Mouse (Mus musculus): ENCODE results near the gene Mgat1. TPM values are rescaled to one million over a fixed set of nuclear protein-coding genes. Genes with fewer than 3 reads are reported as not detected.

The Mgat1 gene
- polyA plus RNA-seq, 1 experiment = 44.5 TPM

DNA sequence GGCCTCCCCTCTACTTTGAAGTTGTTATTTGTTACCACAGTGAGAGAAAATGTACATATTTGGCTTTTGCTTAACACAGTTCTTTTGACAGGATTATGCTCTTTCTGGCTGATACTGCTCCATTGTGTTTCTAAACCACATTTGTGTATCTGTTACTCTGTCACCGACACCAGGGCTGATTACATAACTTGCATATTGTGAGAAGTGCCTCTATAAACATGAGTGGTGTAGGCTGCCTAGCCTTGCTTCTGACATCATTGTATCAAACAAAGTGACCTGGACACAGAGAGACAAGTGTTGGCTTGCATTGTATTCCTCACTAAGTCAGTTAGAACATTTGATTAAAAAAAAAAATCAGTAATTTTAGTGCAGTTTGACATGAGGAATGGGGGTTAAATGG, 15.8 kb downstream of the Mgat1 start:
- H3K27me3 ChIP-seq (ENCODE audit: control insufficient read depth, insufficient read depth, insufficient read length) = no peaks in the 10 kb centered on the region
- H3K79me2 ChIP-seq (ENCODE audit: control insufficient read depth, insufficient read depth) = peaks cover 48% of the 10 kb centered on the region
- TF ChIP-seq CTCF (IDR thresholded peaks at IDR 0.05; ENCODE audit: control insufficient read depth, insufficient read depth, insufficient read length) (no peak), MAX (IDR thresholded peaks at IDR 0.05) (no peak), MYOD1 (IDR thresholded peaks at IDR 0.05; ENCODE audit: control insufficient read depth, insufficient read length, low read depth) (no peak), USF1 (IDR thresholded peaks at IDR 0.05; ENCODE audit: low read depth) (no peak), CEBPB (IDR thresholded peaks at IDR 0.05; ENCODE audit: low read depth) (no peak), MYOG (IDR thresholded peaks at IDR 0.05; ENCODE audit: control insufficient read depth, extremely low read depth, insufficient read length) (no peak), FOSL1 (IDR thresholded peaks at IDR 0.05; ENCODE audit: insufficient read depth, low read length, poor library complexity, severe bottlenecking) (no peak)
- no peak overlapping the region for H3ac ChIP-seq (ENCODE audit: control insufficient read depth, insufficient read length, low read depth)
- no peak overlapping the region for H3K4me3 ChIP-seq (ENCODE audit: insufficient read depth, poor library complexity, severe bottlenecking)
- peaks cover 81% of the 10 kb centered on the region for H3K36me3 ChIP-seq (ENCODE audit: control insufficient read depth, insufficient read depth)
- H3K79me3 ChIP-seq (ENCODE audit: low read depth) = peaks cover 16% of the 10 kb centered on the region

DNA sequence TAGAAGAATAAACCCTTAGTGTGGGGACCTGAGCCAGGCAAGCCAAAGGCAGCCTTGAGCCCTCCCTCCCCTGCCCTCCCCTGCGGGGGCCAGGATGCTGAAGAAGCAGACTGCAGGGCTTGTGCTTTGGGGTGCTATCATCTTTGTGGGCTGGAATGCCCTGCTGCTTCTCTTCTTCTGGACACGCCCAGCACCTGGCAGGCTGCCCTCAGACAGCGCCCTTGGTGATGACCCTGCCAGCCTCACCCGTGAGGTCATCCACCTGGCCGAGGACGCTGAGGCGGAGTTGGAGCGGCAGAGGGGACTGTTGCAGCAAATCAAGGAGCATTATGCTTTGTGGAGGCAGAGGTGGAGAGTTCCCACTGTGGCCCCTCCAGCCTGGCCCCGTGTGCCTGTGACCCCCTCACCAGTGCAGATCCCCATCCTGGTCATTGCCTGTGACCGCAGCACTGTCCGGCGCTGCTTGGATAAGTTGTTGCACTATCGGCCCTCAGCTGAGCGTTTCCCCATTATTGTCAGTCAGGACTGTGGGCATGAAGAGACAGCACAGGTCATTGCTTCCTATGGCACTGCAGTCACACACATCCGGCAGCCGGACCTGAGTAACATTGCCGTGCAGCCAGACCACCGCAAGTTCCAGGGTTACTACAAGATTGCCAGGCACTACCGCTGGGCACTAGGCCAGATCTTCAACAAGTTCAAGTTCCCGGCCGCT, 16.8 kb downstream of the Mgat1 start:
- Histone ChIP-seq H3K79me3 (ENCODE audit: low read depth) (peaks cover 11% of the 10 kb centered on the region), H3ac (ENCODE audit: control insufficient read depth, insufficient read length, low read depth) (no peak overlapping the region), H3K79me2 (ENCODE audit: control insufficient read depth, insufficient read depth) (peaks cover 40% of the 10 kb centered on the region), H3K36me3 (ENCODE audit: control insufficient read depth, insufficient read depth) (peaks cover 72% of the 10 kb centered on the region), H3K4me3 (ENCODE audit: insufficient read depth, poor library complexity, severe bottlenecking) (no peak overlapping the region), H3K27me3 (ENCODE audit: control insufficient read depth, insufficient read depth, insufficient read length) (no peaks in the 10 kb centered on the region)
- TF ChIP-seq MYOG (IDR thresholded peaks at IDR 0.05; ENCODE audit: control insufficient read depth, extremely low read depth, insufficient read length) = no peak

DNA sequence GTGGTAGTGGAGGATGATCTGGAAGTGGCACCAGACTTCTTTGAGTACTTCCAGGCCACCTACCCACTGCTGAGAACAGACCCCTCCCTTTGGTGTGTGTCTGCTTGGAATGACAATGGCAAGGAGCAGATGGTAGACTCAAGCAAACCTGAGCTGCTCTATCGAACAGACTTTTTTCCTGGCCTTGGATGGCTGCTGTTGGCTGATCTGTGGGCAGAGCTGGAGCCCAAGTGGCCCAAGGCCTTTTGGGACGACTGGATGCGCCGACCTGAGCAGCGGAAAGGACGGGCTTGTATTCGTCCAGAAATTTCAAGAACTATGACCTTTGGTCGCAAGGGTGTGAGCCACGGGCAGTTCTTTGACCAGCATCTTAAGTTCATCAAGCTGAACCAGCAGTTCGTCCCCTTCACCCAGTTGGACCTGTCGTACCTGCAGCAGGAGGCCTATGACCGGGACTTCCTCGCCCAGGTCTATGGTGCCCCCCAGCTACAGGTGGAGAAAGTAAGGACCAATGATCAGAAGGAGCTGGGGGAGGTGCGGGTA, 17.4 kb downstream of the Mgat1 start:
- H3ac ChIP-seq (ENCODE audit: control insufficient read depth, insufficient read length, low read depth) = no peak overlapping the region
- H3K4me3 ChIP-seq (ENCODE audit: insufficient read depth, poor library complexity, severe bottlenecking) = no peak overlapping the region
- no peak for TF ChIP-seq MYOD1 (IDR thresholded peaks at IDR 0.05; ENCODE audit: control insufficient read depth, insufficient read length, low read depth)
- no peak for TF ChIP-seq CTCF (IDR thresholded peaks at IDR 0.05; ENCODE audit: control insufficient read depth, insufficient read depth, insufficient read length)
- no peak for TF ChIP-seq FOSL1 (IDR thresholded peaks at IDR 0.05; ENCODE audit: insufficient read depth, low read length, poor library complexity, severe bottlenecking)
- no peak for TF ChIP-seq USF1 (IDR thresholded peaks at IDR 0.05; ENCODE audit: low read depth)
- TF ChIP-seq MYOG (IDR thresholded peaks at IDR 0.05; ENCODE audit: control insufficient read depth, extremely low read depth, insufficient read length) = no peak
- H3K36me3 ChIP-seq (ENCODE audit: control insufficient read depth, insufficient read depth) = peaks cover 67% of the 10 kb centered on the region
- H3K79me2 ChIP-seq (ENCODE audit: control insufficient read depth, insufficient read depth) = peaks cover 38% of the 10 kb centered on the region
- peaks cover 11% of the 10 kb centered on the region for H3K79me3 ChIP-seq (ENCODE audit: low read depth)
- H3K27me3 ChIP-seq (ENCODE audit: control insufficient read depth, insufficient read depth, insufficient read length) = no peaks in the 10 kb centered on the region

DNA sequence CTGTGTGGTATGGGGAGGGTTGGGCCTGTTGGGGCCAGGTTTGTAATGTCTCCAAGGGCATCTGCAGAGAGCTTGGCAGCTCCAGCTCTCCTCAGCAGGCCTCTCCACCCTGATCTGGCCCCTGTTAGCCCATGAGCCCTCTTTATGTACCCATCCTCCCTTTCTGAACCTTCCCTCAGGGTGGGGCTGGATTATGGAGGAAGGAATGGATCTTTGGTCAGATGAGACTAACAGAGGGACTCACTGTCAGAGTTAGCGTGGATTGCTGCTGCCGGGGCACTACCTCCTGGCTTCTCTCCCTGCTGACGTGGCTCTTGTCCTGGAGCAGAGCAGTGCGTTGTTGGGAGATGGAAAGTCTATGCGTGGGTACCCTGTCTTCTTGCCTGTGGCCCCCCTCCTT, 18.3 kb downstream of the Mgat1 start:
- Histone ChIP-seq H3K27me3 (ENCODE audit: control insufficient read depth, insufficient read depth, insufficient read length) (no peaks in the 10 kb centered on the region), H3K79me3 (ENCODE audit: low read depth) (peaks cover 7% of the 10 kb centered on the region), H3K36me3 (ENCODE audit: control insufficient read depth, insufficient read depth) (peaks cover 58% of the 10 kb centered on the region), H3K4me3 (ENCODE audit: insufficient read depth, poor library complexity, severe bottlenecking) (no peak overlapping the region), H3K79me2 (ENCODE audit: control insufficient read depth, insufficient read depth) (peaks cover 38% of the 10 kb centered on the region), H3ac (ENCODE audit: control insufficient read depth, insufficient read length, low read depth) (no peak overlapping the region)
- no peak for TF ChIP-seq CTCF (IDR thresholded peaks at IDR 0.05; ENCODE audit: control insufficient read depth, insufficient read depth, insufficient read length)
- no peak for TF ChIP-seq CEBPB (IDR thresholded peaks at IDR 0.05; ENCODE audit: low read depth)
- TF ChIP-seq USF1 (IDR thresholded peaks at IDR 0.05; ENCODE audit: low read depth) = no peak
- TF ChIP-seq MYOG (IDR thresholded peaks at IDR 0.05; ENCODE audit: control insufficient read depth, extremely low read depth, insufficient read length) = no peak
- no peak for TF ChIP-seq MAX (IDR thresholded peaks at IDR 0.05)
- TF ChIP-seq MYOD1 (IDR thresholded peaks at IDR 0.05; ENCODE audit: control insufficient read depth, insufficient read length, low read depth) = no peak
- no peak for TF ChIP-seq FOSL1 (IDR thresholded peaks at IDR 0.05; ENCODE audit: insufficient read depth, low read length, poor library complexity, severe bottlenecking)

DNA sequence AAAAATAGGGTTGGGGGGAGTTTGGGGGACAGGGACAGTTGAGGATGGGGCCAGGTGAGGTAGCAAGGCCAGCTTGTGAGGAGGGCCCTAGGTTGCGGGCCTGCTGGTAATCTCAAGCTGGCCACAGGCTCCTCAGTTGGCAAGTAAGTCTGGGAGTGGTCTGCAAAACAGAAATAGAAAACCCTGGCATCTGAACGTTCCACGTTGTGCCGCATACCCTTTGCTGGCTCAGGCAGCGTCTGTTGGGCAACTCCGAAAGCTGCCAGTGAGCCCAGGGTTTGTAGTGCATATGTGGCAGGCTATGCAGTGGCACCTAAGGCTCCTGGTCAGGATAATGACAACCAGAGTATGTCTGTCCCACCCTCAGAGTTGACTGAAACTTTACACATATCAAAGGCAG, 19.2 kb downstream of the Mgat1 start:
- Histone ChIP-seq H3K79me2 (ENCODE audit: control insufficient read depth, insufficient read depth) (peaks cover 38% of the 10 kb centered on the region), H3K79me3 (ENCODE audit: low read depth) (peaks cover 7% of the 10 kb centered on the region), H3K36me3 (ENCODE audit: control insufficient read depth, insufficient read depth) (peaks cover 51% of the 10 kb centered on the region), H3K4me3 (ENCODE audit: insufficient read depth, poor library complexity, severe bottlenecking) (no peak overlapping the region), H3K27me3 (ENCODE audit: control insufficient read depth, insufficient read depth, insufficient read length) (no peaks in the 10 kb centered on the region), H3ac (ENCODE audit: control insufficient read depth, insufficient read length, low read depth) (no peak overlapping the region)
- TF ChIP-seq MAX (IDR thresholded peaks at IDR 0.05) = no peak
- no peak for TF ChIP-seq CTCF (IDR thresholded peaks at IDR 0.05; ENCODE audit: control insufficient read depth, insufficient read depth, insufficient read length)
- TF ChIP-seq MYOD1 (IDR thresholded peaks at IDR 0.05; ENCODE audit: control insufficient read depth, insufficient read length, low read depth) = no peak
- TF ChIP-seq FOSL1 (IDR thresholded peaks at IDR 0.05; ENCODE audit: insufficient read depth, low read length, poor library complexity, severe bottlenecking) = no peak
- TF ChIP-seq USF1 (IDR thresholded peaks at IDR 0.05; ENCODE audit: low read depth) = no peak
- no peak for TF ChIP-seq CEBPB (IDR thresholded peaks at IDR 0.05; ENCODE audit: low read depth)
- TF ChIP-seq MYOG (IDR thresholded peaks at IDR 0.05; ENCODE audit: control insufficient read depth, extremely low read depth, insufficient read length) = no peak

DNA sequence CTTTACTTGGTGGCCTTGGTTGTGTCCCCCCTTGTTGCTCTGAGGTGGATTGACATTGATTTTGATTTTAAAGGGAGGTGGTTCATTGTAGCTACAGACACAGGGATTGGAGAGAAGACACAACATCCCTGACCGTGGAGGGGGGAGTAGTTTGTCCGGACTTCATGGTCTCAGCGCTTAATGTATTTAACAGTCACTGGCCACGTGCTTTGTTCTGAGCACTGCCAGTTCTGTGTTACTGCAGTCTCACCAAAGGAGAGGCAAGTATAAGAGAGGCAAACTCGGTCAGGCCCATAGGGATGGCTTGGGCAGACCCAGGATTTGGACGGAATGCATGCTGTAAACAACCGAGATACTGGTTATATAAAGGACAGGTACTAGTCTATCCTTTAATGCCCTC, 20.1 kb downstream of the Mgat1 start:
- Histone ChIP-seq H3K27me3 (ENCODE audit: control insufficient read depth, insufficient read depth, insufficient read length) (no peaks in the 10 kb centered on the region), H3K79me3 (ENCODE audit: low read depth) (peaks cover 4% of the 10 kb centered on the region), H3K4me3 (ENCODE audit: insufficient read depth, poor library complexity, severe bottlenecking) (no peak overlapping the region), H3K36me3 (ENCODE audit: control insufficient read depth, insufficient read depth) (peaks cover 42% of the 10 kb centered on the region), H3ac (ENCODE audit: control insufficient read depth, insufficient read length, low read depth) (no peak overlapping the region), H3K79me2 (ENCODE audit: control insufficient read depth, insufficient read depth) (peaks cover 29% of the 10 kb centered on the region)
- TF ChIP-seq CTCF (IDR thresholded peaks at IDR 0.05; ENCODE audit: control insufficient read depth, insufficient read depth, insufficient read length) (no peak), MAX (IDR thresholded peaks at IDR 0.05) (no peak), USF1 (IDR thresholded peaks at IDR 0.05; ENCODE audit: low read depth) (no peak), MYOD1 (IDR thresholded peaks at IDR 0.05; ENCODE audit: control insufficient read depth, insufficient read length, low read depth) (no peak), FOSL1 (IDR thresholded peaks at IDR 0.05; ENCODE audit: insufficient read depth, low read length, poor library complexity, severe bottlenecking) (no peak), CEBPB (IDR thresholded peaks at IDR 0.05; ENCODE audit: low read depth) (no peak), MYOG (IDR thresholded peaks at IDR 0.05; ENCODE audit: control insufficient read depth, extremely low read depth, insufficient read length) (no peak)

Data from C2C12 (cell line).